Mouse (Mus musculus) heart, postnatal 0 days (tissue): Measurements from ENCODE around the gene Egfl8. TPM values are rescaled to one million over a fixed set of nuclear protein-coding genes. Genes with fewer than 3 reads are reported as not detected.

Source experiments
- ATAC-seq: fragments of 200-750 bp; cut with Nextera tagmentation; 2 replicates; pipeline ENCODE4 v1.8.0; 2017; ENCODE audit warnings: low read depth, moderate number of reproducible peaks, moderate library complexity; ENCODE audit not compliant: insufficient read depth
- DNase-seq: peaks from one replicate; pipeline ENCODE4 v3.0.0-alpha.2; 2016; ENCODE audit warnings: low spot score
- H3K27ac ChIP-seq: fragments of 300-500 bp; sonication (generic); 2 replicates; pipeline ENCODE4 v1.5.1; 2014; ENCODE audit warnings: low read depth, mild to moderate bottlenecking
- H3K27me3 ChIP-seq: fragments of 300-500 bp; sonication (generic); 2 replicates; pipeline ENCODE4 v1.6.1; 2014; ENCODE audit warnings: low read length, mixed read lengths; ENCODE audit not compliant: control insufficient read depth, insufficient read depth
- H3K36me3 ChIP-seq: fragments of 300-500 bp; sonication (generic); replicated peaks from 2 replicates; pipeline ENCODE4 v1.6.1; 2014; ENCODE audit warnings: low read length, mixed read lengths; ENCODE audit not compliant: control insufficient read depth, insufficient read depth
- H3K4me1 ChIP-seq: fragments of 300-500 bp; sonication (generic); 2 replicates; pipeline ENCODE4 v1.6.1; 2014; ENCODE audit warnings: antibody characterized with exemption; ENCODE audit not compliant: control insufficient read depth, insufficient read depth
- H3K4me2 ChIP-seq: fragments of 300-500 bp; sonication (generic); 2 replicates; pipeline ENCODE4 v1.6.1; 2014; ENCODE audit warnings: low read depth, mild to moderate bottlenecking, low read length, moderate library complexity
- H3K4me3 ChIP-seq: fragments of 300-500 bp; sonication (generic); 2 replicates; pipeline ENCODE4 v1.5.1; 2014; ENCODE audit warnings: low read depth, low read length
- H3K9ac ChIP-seq: fragments of 300-500 bp; sonication (generic); replicated peaks from 2 replicates; pipeline ENCODE4 v1.6.1; 2014; ENCODE audit warnings: low read depth, low read length, mixed read lengths
- H3K9me3 ChIP-seq: fragments of 300-500 bp; sonication (generic); replicated peaks from 2 replicates; pipeline ENCODE4 v1.6.1; 2016; ENCODE audit warnings: low read length; ENCODE audit not compliant: control insufficient read depth
- CTCF ChIP-seq: IDR thresholded peaks from 2 replicates; pipeline ENCODE4 v1.5.1; 2016; ENCODE audit warnings: antibody characterized with exemption, control low read depth, low read depth
- EP300 ChIP-seq: IDR thresholded peaks from 2 replicates; pipeline ENCODE4 v1.6.1; 2016; ENCODE audit warnings: antibody characterized with exemption, low read depth
- WGBS: fragments of 180-500 bp; shearing (Covaris S2); extraction: QIAGEN DNeasy Blood & Tissue Kit; methylation state at CpG from one replicate; pipeline ENCODE4 v1.1.7; 2014; 5-methylcytosine and 5-hydroxymethylcytosine counted together
- polyA plus RNA-seq: library from polyadenylated mRNA; unstranded; fragments of >200 nt; fragmentation: Nextera tagmentation; extraction: Ambion mirVana; gene quantifications from 2 replicates; pipeline ENCODE4 v1.2.1, GENCODE M21; 2015
- total RNA-seq: library from RNA; depleted of rRNA; stranded (reverse); fragments of >200 nt; gene quantifications from 2 replicates; pipeline ENCODE4 v1.2.3, GENCODE M21; 2014; ENCODE audit warnings: low replicate concordance

The Egfl8 gene
- total and polyA plus RNA-seq, 2 experiments from 2014 or later = 0.15 to 0.97 TPM

- Histone ChIP-seq H3K4me1 (peaks cover 21% of the 10 kb centered on the region), H3K27ac (no peak overlapping the region), H3K9ac (no peak overlapping the region), H3K4me2 (peak overlapping the region; percentile 79; the same call in 1 of the 2 replicates), H3K36me3 (peaks cover 35% of the 10 kb centered on the region), H3K4me3 (no peak overlapping the region), H3K27me3 (no peaks in the 10 kb centered on the region), H3K9me3 (no peaks in the 10 kb centered on the region)
- ATAC-seq (no peak), DNase-seq (no peak)
- 88% methylated on average over 16 of the region's 16 CpGs for WGBS
- TF ChIP-seq CTCF = no peak
- TF ChIP-seq EP300 = no peak
Observed at GRCm38 (mm10) chr17:34648141-34648890, 32.5 kb upstream of the Egfl8 start.

DNA sequence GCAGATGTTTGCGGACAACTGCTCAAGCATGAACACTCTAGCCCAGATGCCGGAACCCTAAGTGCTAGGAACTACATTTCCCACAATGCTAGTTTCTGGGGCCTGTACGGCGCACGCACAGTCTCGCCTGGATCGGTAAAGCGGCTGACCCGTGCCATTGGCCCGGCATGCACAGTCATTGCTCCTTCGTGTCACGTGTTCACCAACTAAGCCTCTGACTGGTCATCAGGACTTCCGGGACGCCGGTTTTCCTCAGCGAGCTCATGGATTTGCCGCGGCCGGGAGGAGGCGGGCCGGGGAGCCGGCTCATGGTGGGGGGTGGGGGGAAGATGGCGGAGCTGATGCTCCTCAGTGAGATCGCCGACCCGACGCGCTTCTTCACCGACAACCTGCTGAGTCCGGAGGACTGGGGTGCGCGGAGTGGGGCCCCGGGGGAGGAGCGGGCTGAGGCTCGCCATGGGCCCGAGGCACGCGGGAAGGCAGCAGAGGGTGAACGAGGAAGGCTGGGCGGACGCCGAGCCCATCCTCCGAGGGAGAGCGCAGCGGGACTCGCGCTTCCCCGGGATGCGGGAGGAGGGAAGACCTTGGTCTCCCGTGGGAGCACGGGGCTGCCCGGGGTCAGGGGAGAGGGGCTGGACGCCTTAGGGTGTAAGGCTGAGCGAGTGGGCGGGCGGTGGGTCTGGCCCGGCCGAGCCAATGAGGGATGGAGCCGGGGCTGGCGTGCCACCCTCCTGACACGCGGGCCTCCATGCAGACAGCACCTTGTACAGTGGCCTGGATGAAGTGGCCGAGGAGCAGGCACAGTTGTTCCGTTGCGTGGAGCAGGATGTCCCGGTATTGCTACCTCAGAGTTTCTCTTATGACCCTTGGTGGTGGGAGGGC is 31.4 kb upstream of the Egfl8 start, which contains the start of gene Atf6b:
TSS of gene Atf6b (plus strand) at position 241 of the 882 bp plus-strand sequence.
- DNase-seq (peak; percentile 100), ATAC-seq (peak; percentile 96)
- Histone ChIP-seq H3K4me2 (peak within 1 kb of the TSS; percentile 79), H3K9ac (peak within 1 kb of the TSS; percentile 74), H3K27me3 (no peaks in the 10 kb centered on the region), H3K9me3 (no peaks in the 10 kb centered on the region), H3K4me3 (peak within 1 kb of the TSS; percentile 89), H3K4me1 (peaks cover 21% of the 10 kb centered on the region), H3K36me3 (peaks cover 25% of the 10 kb centered on the region), H3K27ac (peak within 1 kb of the TSS; percentile 77)
- no peak for TF ChIP-seq EP300
- TF ChIP-seq CTCF = no peak
- WGBS = under 1% methylated on average over 66 of the region's 66 CpGs

DNA sequence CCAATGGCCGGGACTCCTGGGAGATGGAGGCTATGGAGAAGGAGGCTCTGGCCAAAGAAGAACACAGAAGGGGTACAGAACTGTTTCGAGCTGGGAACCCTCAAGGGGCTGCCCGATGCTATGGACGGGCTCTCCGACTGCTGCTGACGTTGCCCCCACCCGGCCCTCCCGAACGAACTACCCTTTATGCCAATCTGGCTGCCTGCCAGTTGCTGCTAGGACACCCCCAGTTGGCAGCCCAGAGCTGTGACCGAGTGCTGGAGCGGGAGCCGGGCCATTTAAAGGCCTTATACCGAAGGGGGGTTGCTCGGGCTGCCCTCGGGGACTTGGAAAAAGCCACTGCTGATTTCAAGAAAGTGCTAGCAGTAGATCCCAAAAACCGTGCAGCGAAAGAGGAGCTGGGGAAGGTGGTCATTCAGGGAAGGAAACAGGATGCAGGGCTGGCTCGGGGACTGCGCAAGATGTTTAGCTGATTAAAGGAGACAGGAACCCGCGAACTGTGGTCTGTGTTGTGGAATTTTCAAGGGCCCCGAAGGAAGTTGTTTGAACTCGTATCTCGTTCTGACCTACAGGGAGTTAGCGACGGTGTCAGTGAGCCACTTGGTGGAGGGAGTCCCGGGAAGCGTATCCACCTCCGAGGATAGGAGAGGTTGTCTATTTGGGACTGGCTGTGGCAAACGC is 30.2 kb upstream of the Egfl8 start:
- WGBS = 79% methylated on average over 30 of the region's 30 CpGs
- H3K27ac ChIP-seq = peak overlapping the region; percentile 27; the same call in 1 of the 2 replicates
- no peak overlapping the region for H3K4me3 ChIP-seq

GRCm38 (mm10) chr17:34645256-34645829 is 29.6 kb upstream of the Egfl8 start:
- H3K4me3 ChIP-seq = peak overlapping the region; percentile 50
- H3K27me3 ChIP-seq = no peaks in the 10 kb centered on the region
- no peaks in the 10 kb centered on the region for H3K9me3 ChIP-seq
- ATAC-seq = no peak
- TF ChIP-seq CTCF = no peak
- TF ChIP-seq EP300 = no peak
- H3K27ac ChIP-seq = peak overlapping the region; percentile 66
- H3K9ac ChIP-seq = peak overlapping the region; percentile 57
- peaks cover 8% of the 10 kb centered on the region for H3K36me3 ChIP-seq
- H3K4me2 ChIP-seq = peak overlapping the region; percentile 77
- peaks cover 21% of the 10 kb centered on the region for H3K4me1 ChIP-seq
- 38% methylated on average over 10 of the region's 10 CpGs for WGBS
- DNase-seq = no peak

More for the DNA sequence above, 30.2 kb upstream of the Egfl8 start:
- Histone ChIP-seq H3K4me1 (peaks cover 21% of the 10 kb centered on the region), H3K9me3 (no peaks in the 10 kb centered on the region), H3K9ac (no peak overlapping the region), H3K36me3 (peaks cover 14% of the 10 kb centered on the region), H3K27me3 (no peaks in the 10 kb centered on the region), H3K4me2 (peak overlapping the region; percentile 38; the same call in 1 of the 2 replicates)
- TF ChIP-seq CTCF (no peak), EP300 (no peak)
- peak; percentile 4 for DNase-seq
- no peak for ATAC-seq

- Histone ChIP-seq H3K4me1 (peaks cover 21% of the 10 kb centered on the region), H3K36me3 (0 out of 2 replicates have a peak, but pooled peaks cover under 1% of the 10 kb centered on the region), H3K4me2 (peak within 1 kb of the TSS; percentile 77), H3K4me3 (peak within 1 kb of the TSS; percentile 50), H3K27me3 (no peaks in the 10 kb centered on the region), H3K9me3 (no peaks in the 10 kb centered on the region), H3K9ac (peak within 1 kb of the TSS; percentile 57), H3K27ac (peak within 1 kb of the TSS; percentile 66)
- peak; percentile 91 for DNase-seq
- ATAC-seq = peak; percentile 77
- TF ChIP-seq EP300 (no peak), CTCF (no peak)
- under 1% methylated on average over 16 of the region's 16 CpGs for WGBS
Observed at GRCm38 (mm10) chr17:34644608-34645007, 28.8 kb upstream of the Egfl8 start, which contains the start of gene Fkbpl. TSS of gene Fkbpl (plus strand) at chr17:34644764.
